Comparison of ENCODE assay signal across 16 mouse cellular contexts in genomic region chr3:130305686-130306085, GRCm38 (mm10).
DNase-seq lines count a peak whose midpoint lies in the region; TF ChIP-seq lines count a peak whose summit lies in the region.
"Had no signal": no experiment of that assay in that cellular context is flagged by ENCODE, and none has a peak within 500 bp of the region (broad histone marks: within the 10 kb centered on the region; RNA-seq: fewer than 3 reads in every experiment).

No protein-coding gene starts in this region.

- H3K79me2 ChIP-seq in liver, adult 2 months (ENCODE audit: control insufficient read depth, insufficient read depth, low read length) = no peaks in the 10 kb centered on the region

- H3K36me3 ChIP-seq in liver, adult 2 months (ENCODE audit: control insufficient read depth, insufficient read depth, low read length) = no peaks in the 10 kb centered on the region
- H3K36me3 ChIP-seq: heart, embryonic 12.5 days; limb, embryonic 15.5 days; midbrain, embryonic 12.5 days; neural tube, embryonic 12.5 days had no signal

- WGBS in liver, adult 2 months = 25% methylated on average over 9 of the region's 9 CpGs

- no peak for TF ChIP-seq POLR2A in liver, adult 2 months (IDR thresholded peaks at IDR 0.05; ENCODE audit: extremely low read depth, insufficient read depth, low read length)

- H3K27ac ChIP-seq in liver, adult 2 months (replicated peaks; ENCODE audit: insufficient read depth, low read depth, low read length) = no peak overlapping the region
- H3K27ac ChIP-seq in gastrocnemius, adult 2 months = no peak overlapping the region
- H3K27ac ChIP-seq: kidney, postnatal 0 days; limb, embryonic 15.5 days; midbrain, embryonic 12.5 days; neural tube, embryonic 12.5 days had no signal

- DNase-seq in adrenal gland, adult 2 months = peak; percentile 56
- no peak for DNase-seq in adrenal gland, adult 18-20 months (ENCODE audit: low spot score in 2 of 2)
- DNase-seq in kidney, postnatal 10 days = peak; percentile 18
- no peak for DNase-seq in kidney, adult 8-10 months
- peak; percentile 83 for DNase-seq in liver, adult 2 months (ENCODE audit: extremely low read depth, low read depth, low spot score)
- no peak for DNase-seq in gastrocnemius, postnatal 14 days
- no peak for DNase-seq in thymus, adult 18-20 months
- no peak for DNase-seq in gastrocnemius, adult 2 months
- DNase-seq: cerebellum, adult 2 months; thymus, postnatal 36 days had no signal

- TF ChIP-seq CTCF in liver, adult 2 months (IDR thresholded peaks at IDR 0.05; ENCODE audit: low read depth, low read length) = no peak
- no peak for TF ChIP-seq CTCF in gastrocnemius, adult 2 months (IDR thresholded peaks at IDR 0.05)

- intact Hi-C loops in gastrocnemius, postnatal 14 days (cut with DNase I; ENCODE audit: low total_unique reads) = no loop called here
- intact Hi-C loops in gastrocnemius, adult 2 months (cut with DNase I) = no loop called here

- no peak overlapping the region for H3K4me3 ChIP-seq in liver, adult 2 months (ENCODE audit: insufficient read depth, low read depth, low read length)
- no peak overlapping the region for H3K4me3 ChIP-seq in gastrocnemius, adult 2 months
- H3K4me3 ChIP-seq: heart, embryonic 12.5 days; limb, embryonic 15.5 days; midbrain, embryonic 12.5 days; neural tube, embryonic 12.5 days had no signal

- no peak overlapping the region for H3K9ac ChIP-seq in liver, adult 2 months (ENCODE audit: low read depth, low read length)
- H3K9ac ChIP-seq: heart, embryonic 12.5 days; limb, embryonic 15.5 days; midbrain, embryonic 12.5 days; neural tube, embryonic 12.5 days had no signal

- H3K4me1 ChIP-seq in liver, adult 2 months (ENCODE audit: control insufficient read depth, insufficient read depth, low read length) = no peaks in the 10 kb centered on the region; the same call in 1 of the 2 replicates

- no peaks in the 10 kb centered on the region for H3K27me3 ChIP-seq in liver, adult 2 months (ENCODE audit: control insufficient read depth, insufficient read depth, low read length)
- H3K27me3 ChIP-seq: CH12.LX; heart, embryonic 12.5 days; midbrain, embryonic 12.5 days; neural tube, embryonic 12.5 days had no signal

Comparison
In these comparisons a context has a peak if more than half of its experiments do, and no peak if none do; other contexts are left out.
1. DNase-seq: peak in adrenal gland, adult 2 months (single experiment), kidney, postnatal 10 days (single experiment) and liver, adult 2 months (single experiment); none in adrenal gland, adult 18-20 months (0 of 2), kidney, adult 8-10 months (0 of 2), gastrocnemius, postnatal 14 days (single experiment), thymus, adult 18-20 months (0 of 2) and gastrocnemius, adult 2 months (single experiment).